Mouse (Mus musculus): ENCODE results near the gene Slc25a17. TPM values are rescaled to one million over a fixed set of nuclear protein-coding genes. Genes with fewer than 3 reads are reported as not detected.

Slc25a17 gene
- polyA plus RNA-seq (2021) = 113 TPM

GRCm38 (mm10) chr15:81360345-81361021 lies at the start of gene Slc25a17:
Slc25a17 (minus strand) TSS chr15:81360812.
- no peaks in the 10 kb centered on the region for H3K27me3 ChIP-seq
- ChIA-PET CTCF (no interaction called here), POLR2A (interaction anchor here (0.5 to 1.0 kb wide), 2 partner anchors 11 to 161 kb away, joined by 3 to 4 read pairs; no protein-coding TSS in a partner anchor)
- ATAC-seq (peak; percentile 87), DNase-seq (ENCODE audit: low read depth, low spot score) (peak; percentile 79)
- in situ Hi-C loops (cut with MboI; ENCODE audit: low pct_unique_long_range_greater_than_20kb) = no loop called here
- no peak for TF ChIP-seq CTCF (IDR thresholded peaks at IDR 0.05)

- in situ Hi-C loops (cut with MboI; ENCODE audit: low pct_unique_long_range_greater_than_20kb) = no loop called here
- no peak for TF ChIP-seq CTCF (IDR thresholded peaks at IDR 0.05)
- DNase-seq (ENCODE audit: low read depth, low spot score) (no peak), ATAC-seq (no peak)
- no peaks in the 10 kb centered on the region for H3K27me3 ChIP-seq
- POLR2A ChIA-PET = no interaction called here
- CTCF ChIA-PET = no interaction called here
These were observed 47.6 kb upstream of the Slc25a17 start, which contains the start of gene Dnajb7 for GRCm38 (mm10) chr15:81408199-81408598. Dnajb7 (minus strand) TSS chr15:81408299.

- in situ Hi-C loops (cut with MboI; ENCODE audit: low pct_unique_long_range_greater_than_20kb) = no loop called here
- DNase-seq (ENCODE audit: low read depth, low spot score) = no peak
- ChIA-PET POLR2A (no interaction called here), CTCF (interaction anchor here (1.1 kb wide), 1 partner anchor 9 kb away, joined by 3 read pairs; no protein-coding TSS in a partner anchor)
- no peak for ATAC-seq
- TF ChIP-seq CTCF (IDR thresholded peaks at IDR 0.05) = no peak
- no peaks in the 10 kb centered on the region for H3K27me3 ChIP-seq
These were observed 44.4 kb upstream of the Slc25a17 start for GRCm38 (mm10) chr15:81405008-81405407.

GRCm38 (mm10) chr15:81399638-81400315 lies 39.2 kb upstream of the Slc25a17 start, which contains the start of the genes St13 and Xpnpep3:
St13 (minus strand) TSS chr15:81400077.
Xpnpep3 (plus strand) TSS chr15:81400138.
- no peak for TF ChIP-seq CTCF (IDR thresholded peaks at IDR 0.05)
- ATAC-seq = peak; percentile 91
- CTCF ChIA-PET = interaction anchor here (1.5 to 1.8 kb wide), 4 partner anchors 14 to 44 kb away, joined by 3 to 5 read pairs (median 4); no protein-coding TSS in a partner anchor
- DNase-seq (ENCODE audit: low read depth, low spot score) = peak; percentile 93
- in situ Hi-C loops (cut with MboI; ENCODE audit: low pct_unique_long_range_greater_than_20kb) = no loop called here
- POLR2A ChIA-PET = interaction anchor here (0.9 kb wide), 1 partner anchor 11 kb away, joined by 3 read pairs; no protein-coding TSS in a partner anchor
- H3K27me3 ChIP-seq = no peaks in the 10 kb centered on the region

GRCm38 (mm10) chr15:81399297-81399637 lies 38.7 kb upstream of the Slc25a17 start:
- ChIA-PET CTCF (interaction anchor here (1.5 to 1.8 kb wide), 3 partner anchors 12 to 44 kb away, joined by 3 to 4 read pairs (median 4); no protein-coding TSS in a partner anchor), POLR2A (no interaction called here)
- ATAC-seq (peak; percentile 4), DNase-seq (ENCODE audit: low read depth, low spot score) (no peak)
- in situ Hi-C loops (cut with MboI; ENCODE audit: low pct_unique_long_range_greater_than_20kb) = no loop called here
- no peak for TF ChIP-seq CTCF (IDR thresholded peaks at IDR 0.05)
- no peaks in the 10 kb centered on the region for H3K27me3 ChIP-seq

GRCm38 (mm10) chr15:81398189-81398588 lies 37.6 kb upstream of the Slc25a17 start:
- POLR2A ChIA-PET = interaction anchor here (0.7 kb wide), 1 partner anchor 271 kb away, joined by 3 read pairs; no protein-coding TSS in a partner anchor
- in situ Hi-C loops (cut with MboI; ENCODE audit: low pct_unique_long_range_greater_than_20kb) = no loop called here
- ATAC-seq = no peak
- no peak for DNase-seq (ENCODE audit: low read depth, low spot score)
- no peak for TF ChIP-seq CTCF (IDR thresholded peaks at IDR 0.05)
- CTCF ChIA-PET = interaction anchor here (1.1 to 1.8 kb wide), 4 partner anchors 11 to 47 kb away, joined by 3 to 4 read pairs (median 4); no protein-coding TSS in a partner anchor
- H3K27me3 ChIP-seq = no peaks in the 10 kb centered on the region

GRCm38 (mm10) chr15:81394211-81394915 lies 33.8 kb upstream of the Slc25a17 start:
- no peak for TF ChIP-seq CTCF (IDR thresholded peaks at IDR 0.05)
- CTCF ChIA-PET = no interaction called here
- in situ Hi-C loops (cut with MboI; ENCODE audit: low pct_unique_long_range_greater_than_20kb) = no loop called here
- DNase-seq (ENCODE audit: low read depth, low spot score) (no peak), ATAC-seq (no peak)
- POLR2A ChIA-PET = no interaction called here
- no peaks in the 10 kb centered on the region for H3K27me3 ChIP-seq

- TF ChIP-seq CTCF (IDR thresholded peaks at IDR 0.05) = no peak
- no peaks in the 10 kb centered on the region for H3K27me3 ChIP-seq
- in situ Hi-C loops (cut with MboI; ENCODE audit: low pct_unique_long_range_greater_than_20kb) = no loop called here
- POLR2A ChIA-PET = interaction anchor here (0.7 kb wide), 1 partner anchor 35 kb away, joined by 3 read pairs; no protein-coding TSS in a partner anchor
- CTCF ChIA-PET = interaction anchor here (1.7 kb wide), 1 partner anchor 28 kb away, joined by 3 read pairs; no protein-coding TSS in a partner anchor
- DNase-seq (ENCODE audit: low read depth, low spot score) (no peak), ATAC-seq (no peak)
These were observed 32.4 kb upstream of the Slc25a17 start for GRCm38 (mm10) chr15:81392997-81393396.

- ChIA-PET CTCF (interaction anchor here (0.7 to 0.9 kb wide), 2 partner anchors 11 to 31 kb away, joined by 3 read pairs; no protein-coding TSS in a partner anchor), POLR2A (no interaction called here)
- H3K27me3 ChIP-seq = no peaks in the 10 kb centered on the region
- in situ Hi-C loops (cut with MboI; ENCODE audit: low pct_unique_long_range_greater_than_20kb) = no loop called here
- TF ChIP-seq CTCF (IDR thresholded peaks at IDR 0.05) = peak; percentile 59
- DNase-seq (ENCODE audit: low read depth, low spot score) (no peak), ATAC-seq (no peak)
These were observed 25.7 kb upstream of the Slc25a17 start for GRCm38 (mm10) chr15:81386327-81386726.

GRCm38 (mm10) chr15:81378845-81379244 lies 18.2 kb upstream of the Slc25a17 start:
- H3K27me3 ChIP-seq = no peaks in the 10 kb centered on the region
- no peak for ATAC-seq
- TF ChIP-seq CTCF (IDR thresholded peaks at IDR 0.05) = no peak
- no peak for DNase-seq (ENCODE audit: low read depth, low spot score)
- CTCF ChIA-PET = no interaction called here
- POLR2A ChIA-PET = interaction anchor here (0.6 kb wide), 1 partner anchor 1572 kb away, joined by 3 read pairs; no protein-coding TSS in a partner anchor
- in situ Hi-C loops (cut with MboI; ENCODE audit: low pct_unique_long_range_greater_than_20kb) = no loop called here

Measured in Patski (cell line).